Mouse (Mus musculus) frontal cortex, adult 2 months (tissue): ENCODE measurements at regions not wholly inside any gene's neighbourhood (a gene's known extent, or its start where the extent isn't known, plus 50 kb on each side); places are given as distances from the start of the nearest gene placed in this dataset.

Source experiments
- DNase-seq, 2 experiments: peaks; one replicate each; pipeline ENCODE4 v3.0.0; 2022; ENCODE audit warnings: low spot score in 1 of 2; ENCODE audit errors: extremely low spot score in 1 of 2

- DNase-seq = no peak
Observed at GRCm38 (mm10) chr3:150109561-150109960, 1119.2 kb upstream of the Adgrl2 start.

- DNase-seq = no peak
Observed at GRCm38 (mm10) chr3:150112231-150112630, 1121.9 kb upstream of the Adgrl2 start.

- no peak for DNase-seq
Observed at GRCm38 (mm10) chr3:150119866-150120265, 1129.5 kb upstream of the Adgrl2 start.

GRCm38 (mm10) chr3:150146635-150147034 lies 1156.3 kb upstream of the Adgrl2 start:
- DNase-seq = no peak

GRCm38 (mm10) chr3:150151152-150151822 lies 1160.9 kb upstream of the Adgrl2 start:
- no peak for DNase-seq

- DNase-seq = no peak
Observed at GRCm38 (mm10) chr3:150151823-150152158, 1161.4 kb upstream of the Adgrl2 start.

GRCm38 (mm10) chr3:150152893-150153292 lies 1162.5 kb upstream of the Adgrl2 start:
- DNase-seq = no peak

GRCm38 (mm10) chr3:150185807-150186206 lies 1195.5 kb upstream of the Adgrl2 start:
- DNase-seq = no peak

- DNase-seq = no peak
Observed at GRCm38 (mm10) chr3:150193132-150193531, 1202.8 kb upstream of the Adgrl2 start.

- DNase-seq = no peak
Observed at GRCm38 (mm10) chr3:150198492-150198891, 1208.1 kb upstream of the Adgrl2 start.

GRCm38 (mm10) chr3:150205902-150206301 lies 1215.5 kb upstream of the Adgrl2 start:
- DNase-seq = no peak

GRCm38 (mm10) chr3:150233279-150233678 lies 1204.4 kb upstream of the Adgrl4 start:
- no peak for DNase-seq

- DNase-seq = no peak
Observed at GRCm38 (mm10) chr3:150236946-150237600, 1200.6 kb upstream of the Adgrl4 start.

GRCm38 (mm10) chr3:150275038-150275437 lies 1162.6 kb upstream of the Adgrl4 start:
- no peak for DNase-seq

GRCm38 (mm10) chr3:150296057-150296710 lies 1141.5 kb upstream of the Adgrl4 start:
- DNase-seq = no peak

- DNase-seq = no peak
Observed at GRCm38 (mm10) chr3:150328811-150329210, 1108.9 kb upstream of the Adgrl4 start.

GRCm38 (mm10) chr3:150352139-150352725 lies 1085.5 kb upstream of the Adgrl4 start:
- no peak for DNase-seq

- no peak for DNase-seq
Observed at GRCm38 (mm10) chr3:150365766-150366165, 1071.9 kb upstream of the Adgrl4 start.

- peak in 1 of 2 experiments; percentile 78 for DNase-seq
Observed at GRCm38 (mm10) chr3:150384996-150385627, 1052.6 kb upstream of the Adgrl4 start.

- DNase-seq = no peak
Observed at GRCm38 (mm10) chr3:150401694-150402301, 1035.9 kb upstream of the Adgrl4 start.

GRCm38 (mm10) chr3:150406086-150406485 lies 1031.6 kb upstream of the Adgrl4 start:
- no peak for DNase-seq
